Mouse (Mus musculus) liver, postnatal 0 days (tissue): ENCODE data around the gene Acvr1b.

Experiments
- CTCF ChIP-seq: sonication (generic); IDR thresholded peaks from 2 replicates; pipeline ENCODE4 v1.5.1; 2016; ENCODE audit warnings: antibody characterized with exemption, low read depth
- EP300 ChIP-seq: IDR thresholded peaks from 2 replicates; pipeline ENCODE4 v1.6.1; 2016; ENCODE audit warnings: antibody characterized with exemption, low read depth, mild to moderate bottlenecking

GRCm38 (mm10) chr15:101163056-101163458, 10.8 kb upstream of the Acvr1b start:
- TF ChIP-seq CTCF (no peak), EP300 (no peak)
